Mouse (Mus musculus) cerebellum, adult 2 months (tissue): ENCODE data around the gene Stard7. TPM values are rescaled to one million over a fixed set of nuclear protein-coding genes. Genes with fewer than 3 reads are reported as not detected.

Experiments used
- DNase-seq, 2 experiments: peaks; one replicate each; pipeline ENCODE4 v3.0.0; 2021
- H3K27ac ChIP-seq: fragments of 200-500 bp; 2 replicates; pipeline ENCODE4 v1.5.1; 2012; ENCODE audit warnings: low read length, control low read depth, inconsistent platforms; ENCODE audit not compliant: insufficient read depth
- H3K27me3 ChIP-seq: fragments of 200-500 bp; 2 replicates; pipeline ENCODE4 v1.6.1; 2012; ENCODE audit warnings: inconsistent platforms, mild to moderate bottlenecking, low read length, moderate library complexity; ENCODE audit not compliant: control insufficient read depth, insufficient read depth
- H3K4me1 ChIP-seq: fragments of 200-500 bp; 2 replicates; pipeline ENCODE4 v1.6.1; 2011; ENCODE audit warnings: low read length; ENCODE audit not compliant: control insufficient read depth, insufficient read depth
- H3K4me3 ChIP-seq: fragments of 200-500 bp; replicated peaks from 2 replicates; pipeline ENCODE3; 2011; ENCODE audit warnings: mild to moderate bottlenecking, low read depth, low read length, control low read depth; ENCODE audit not compliant: insufficient read depth
- CTCF ChIP-seq: fragments of 200-500 bp; IDR thresholded peaks from 2 replicates; pipeline ENCODE4 v1.5.1; 2011; ENCODE audit warnings: low read depth, mild to moderate bottlenecking, control low read depth, low read length, moderate library complexity, borderline replicate concordance; ENCODE audit not compliant: insufficient read depth
- POLR2A ChIP-seq: fragments of 200-500 bp; IDR thresholded peaks from 2 replicates; pipeline ENCODE4 v1.6.1; 2011; ENCODE audit warnings: low read length, control low read depth, borderline replicate concordance; ENCODE audit not compliant: insufficient read depth
- WGBS: fragments of 180-500 bp; shearing (Covaris S2); methylation state at CpG from one replicate; pipeline ENCODE4 v1.1.7; 2018; 5-methylcytosine and 5-hydroxymethylcytosine counted together
- polyA plus RNA-seq: library from polyadenylated mRNA; depleted of rRNA; stranded (reverse); fragments of >200 nt; gene quantifications from 2 replicates; pipeline ENCODE4 v1.2.3, GENCODE M21; 2012

The Stard7 gene
- polyA plus RNA-seq, 1 experiment: 88.7 TPM

DNA sequence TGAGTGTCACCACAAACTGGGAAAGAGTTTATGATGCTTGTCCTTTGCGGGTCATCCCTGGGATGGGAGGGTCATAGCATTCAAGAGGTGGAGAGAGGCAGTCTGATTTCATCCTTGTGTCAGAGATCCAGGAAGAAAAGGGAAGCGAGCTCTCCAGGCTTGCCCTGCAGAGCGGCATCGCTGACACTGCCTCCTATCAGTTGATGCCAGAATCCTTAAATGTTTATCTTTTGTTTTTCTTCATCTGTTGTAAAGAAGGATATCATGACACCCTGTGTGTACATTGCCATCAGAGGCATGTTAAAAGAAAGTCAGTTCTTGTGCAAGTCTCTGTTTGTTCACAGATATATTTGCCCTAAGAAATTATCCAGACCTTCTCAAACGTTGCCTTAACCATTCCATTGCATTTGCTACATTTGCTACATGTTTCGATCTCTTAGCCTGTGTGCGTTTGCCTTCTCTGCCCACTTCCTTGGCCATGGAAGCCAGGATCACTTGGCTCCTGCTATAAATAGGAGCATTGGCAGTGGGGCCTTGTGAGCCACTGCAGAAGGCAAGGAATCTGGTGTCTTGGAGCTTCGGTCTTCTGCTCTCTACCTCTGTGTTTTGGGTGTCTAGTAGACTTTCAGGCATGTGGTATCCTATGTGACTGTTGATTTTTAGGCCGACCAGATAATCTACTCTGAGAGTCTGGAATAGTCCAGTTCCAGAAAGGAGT, 19.6 kb upstream of the Stard7 start:
- no peak for DNase-seq
- no peak for TF ChIP-seq POLR2A
- no peak for TF ChIP-seq CTCF
- WGBS: 60% methylated on average over 9 of the region's 9 CpGs
- H3K4me3 ChIP-seq: no peak overlapping the region
- no peaks in the 10 kb centered on the region for H3K27me3 ChIP-seq
- H3K27ac ChIP-seq: no peak overlapping the region
- H3K4me1 ChIP-seq: peaks cover 7% of the 10 kb centered on the region; the same call in 1 of the 2 replicates

DNA sequence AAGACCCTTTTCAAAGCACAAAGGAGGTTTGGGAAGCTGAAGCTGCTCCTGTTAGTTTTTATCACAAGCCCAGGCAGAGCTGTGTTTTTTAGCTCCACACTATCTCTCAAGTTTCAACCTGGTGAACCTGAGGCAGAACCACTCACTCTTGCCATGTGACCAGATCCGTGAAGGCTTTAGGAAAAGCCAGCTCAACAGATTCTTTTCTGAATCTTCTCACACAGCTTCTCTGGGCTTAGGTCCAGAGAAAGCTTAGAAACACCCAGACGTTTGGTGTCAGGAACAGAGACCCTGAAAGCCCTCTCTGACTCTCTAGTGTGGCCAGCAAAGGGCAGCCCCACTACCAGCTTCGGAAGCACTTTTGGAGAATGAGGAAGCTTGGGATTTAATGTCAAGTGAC, 18.6 kb upstream of the Stard7 start:
- WGBS: 51% methylated on average over 3 of the region's 3 CpGs
- H3K4me3 ChIP-seq: no peak overlapping the region
- TF ChIP-seq POLR2A (no peak), CTCF (no peak)
- peaks cover 4% of the 10 kb centered on the region; the same call in 1 of the 2 replicates for H3K4me1 ChIP-seq
- no peak overlapping the region for H3K27ac ChIP-seq
- no peaks in the 10 kb centered on the region for H3K27me3 ChIP-seq
- DNase-seq: no peak

DNA sequence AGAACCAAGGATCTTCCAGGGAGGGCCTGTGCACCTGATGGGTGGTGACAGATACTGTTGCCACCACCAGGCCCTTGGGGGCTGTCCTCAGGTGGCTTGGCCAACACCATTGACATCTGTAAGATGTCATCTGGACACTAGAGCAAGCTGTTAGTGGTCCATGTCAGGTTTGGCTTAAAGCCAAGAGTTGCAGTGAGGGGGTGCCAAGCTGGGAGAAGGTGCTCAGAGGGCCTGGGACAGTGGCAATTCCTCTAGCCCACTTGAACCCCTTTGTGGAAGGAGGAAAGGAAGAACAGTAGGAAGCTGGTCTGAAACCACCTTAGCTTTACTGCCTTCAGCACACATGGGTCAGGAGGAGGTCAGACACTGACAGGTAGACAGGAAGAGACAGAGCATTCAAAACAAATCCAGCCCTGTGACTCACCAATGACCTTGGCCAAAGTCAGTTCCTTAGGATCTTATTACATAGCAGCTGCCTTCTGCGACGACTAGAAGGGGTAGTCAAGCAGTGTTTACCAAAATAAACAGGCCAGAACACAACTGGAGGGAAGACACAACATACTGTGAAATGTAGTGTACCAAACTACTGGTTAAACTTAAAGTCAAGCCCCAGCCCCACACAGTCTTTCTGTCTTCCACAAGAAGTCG, 18.0 kb upstream of the Stard7 start:
- TF ChIP-seq CTCF (no peak), POLR2A (no peak)

DNA sequence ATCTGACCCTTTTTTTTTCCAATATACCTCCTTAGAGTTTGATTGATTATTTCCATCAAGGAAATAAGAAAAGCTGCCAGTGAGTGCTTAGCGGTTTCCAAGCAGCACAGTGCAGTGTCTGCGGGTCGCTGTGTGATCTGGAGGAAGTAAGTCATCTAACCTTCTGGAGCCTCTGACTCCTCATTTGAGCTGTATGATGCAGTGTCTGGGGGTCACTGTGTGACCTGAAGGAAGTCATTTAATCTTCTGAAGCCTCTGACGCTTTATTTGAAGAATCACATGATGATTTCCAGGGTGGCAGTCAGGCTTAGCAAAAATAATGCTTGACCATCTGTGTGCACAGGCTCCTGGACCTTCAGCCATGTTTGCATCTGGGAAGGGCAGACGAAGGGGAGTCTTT, 17.2 kb upstream of the Stard7 start:
- TF ChIP-seq CTCF (no peak), POLR2A (no peak)
- H3K27ac ChIP-seq: no peak overlapping the region
- no peak overlapping the region for H3K4me3 ChIP-seq
- peaks cover 2% of the 10 kb centered on the region; the same call in 1 of the 2 replicates for H3K4me1 ChIP-seq
- no peaks in the 10 kb centered on the region for H3K27me3 ChIP-seq
- DNase-seq: no peak
- WGBS: 76% methylated on average over 5 of the region's 5 CpGs

More for the DNA sequence above, 18.0 kb upstream of the Stard7 start:
- DNase-seq: no peak
- Histone ChIP-seq H3K4me1 (peaks cover 2% of the 10 kb centered on the region; the same call in 1 of the 2 replicates), H3K27ac (no peak overlapping the region), H3K27me3 (no peaks in the 10 kb centered on the region), H3K4me3 (no peak overlapping the region)
- 77% methylated on average over 3 of the region's 3 CpGs for whole genome bisulfite sequencing

DNA sequence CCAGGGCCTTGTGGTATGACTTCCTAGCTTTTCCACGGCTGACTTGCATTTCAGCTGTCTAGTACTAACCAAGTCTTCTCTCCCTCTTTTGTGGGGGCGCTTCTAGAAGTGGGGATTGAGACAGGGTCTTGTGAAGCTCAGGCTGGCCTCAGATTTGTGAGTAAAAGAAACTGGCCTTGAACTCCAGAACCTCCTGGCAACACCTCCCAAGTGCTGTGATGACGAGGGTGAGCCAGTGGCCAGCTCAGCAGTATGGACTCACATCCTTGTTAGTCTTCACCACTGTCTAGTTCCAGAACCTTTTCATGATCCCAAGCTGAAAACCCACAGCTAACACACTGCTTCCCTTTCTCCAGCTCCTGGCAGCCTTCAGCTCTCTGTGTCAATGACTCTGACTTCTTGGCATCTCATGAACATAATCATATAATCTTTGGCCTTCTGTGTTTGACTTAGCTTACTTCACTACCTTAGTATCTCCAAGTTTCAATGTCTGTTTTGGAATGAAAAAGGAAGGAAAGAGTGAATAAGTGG, 15.3 kb upstream of the Stard7 start:
- TF ChIP-seq POLR2A (no peak), CTCF (no peak)

DNA sequence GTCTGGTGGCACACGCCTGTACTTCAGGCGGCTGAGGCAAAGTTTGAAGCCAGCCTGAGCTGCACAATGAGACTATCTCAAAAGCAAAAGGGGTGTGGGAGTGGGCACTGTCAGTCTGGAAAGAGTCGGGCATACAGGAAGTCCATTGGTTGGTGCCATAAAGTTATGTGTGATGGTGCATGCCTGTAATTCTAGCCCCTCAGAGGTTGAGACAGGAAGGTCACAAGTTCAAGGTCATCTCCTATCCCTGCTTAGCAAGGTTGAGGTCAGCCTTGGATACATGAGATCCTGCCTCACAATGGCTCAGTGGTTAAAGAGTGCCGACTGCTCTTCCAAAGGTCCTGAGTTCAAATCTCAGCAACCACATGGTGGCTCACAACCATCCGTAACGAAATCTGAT, 14.7 kb upstream of the Stard7 start:
- H3K4me3 ChIP-seq: no peak overlapping the region
- 90% methylated on average over 6 of the region's 6 CpGs for WGBS
- no peaks in the 10 kb centered on the region for H3K27me3 ChIP-seq
- DNase-seq: no peak
- TF ChIP-seq CTCF (no peak), POLR2A (no peak)
- no peak overlapping the region for H3K27ac ChIP-seq
- peaks cover 2% of the 10 kb centered on the region; the same call in 1 of the 2 replicates for H3K4me1 ChIP-seq

More for the DNA sequence above, 15.3 kb upstream of the Stard7 start:
- H3K27me3 ChIP-seq: no peaks in the 10 kb centered on the region
- H3K4me3 ChIP-seq: no peak overlapping the region
- no peak for DNase-seq
- peaks cover 2% of the 10 kb centered on the region; the same call in 1 of the 2 replicates for H3K4me1 ChIP-seq
- no peak overlapping the region for H3K27ac ChIP-seq
- WGBS: 78% methylated on average over 3 of the region's 3 CpGs

DNA sequence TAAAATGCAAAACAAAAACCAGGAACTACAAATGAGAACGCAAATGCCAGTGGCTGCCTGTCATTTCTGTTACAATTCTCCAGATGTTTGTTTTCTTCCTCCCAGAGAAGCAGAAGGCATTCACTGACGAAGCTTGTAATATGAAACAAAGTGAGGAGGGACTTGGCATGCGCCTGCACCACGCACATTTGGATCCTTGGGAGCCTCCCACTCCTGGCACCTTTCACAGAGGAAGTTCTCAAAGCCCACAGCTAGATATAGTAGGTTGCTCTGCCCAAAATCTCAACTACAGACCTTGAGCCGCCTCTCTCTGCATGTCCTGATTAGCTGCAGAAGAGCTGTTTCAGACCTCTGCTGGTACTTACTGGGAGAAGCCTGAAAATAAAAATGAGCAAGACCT, 10.7 kb upstream of the Stard7 start:
- Histone ChIP-seq H3K4me3 (no peak overlapping the region), H3K27me3 (no peaks in the 10 kb centered on the region), H3K4me1 (no peaks in the 10 kb centered on the region), H3K27ac (no peak overlapping the region)
- WGBS: 73% methylated on average over 5 of the region's 5 CpGs
- TF ChIP-seq POLR2A (no peak), CTCF (no peak)
- DNase-seq: no peak
